Mouse (Mus musculus): ENCODE measurements at regions not wholly inside any gene's neighbourhood (a gene's known extent, or its start where the extent isn't known, plus 50 kb on each side); places are given as distances from the start of the nearest gene placed in this dataset.

DNA sequence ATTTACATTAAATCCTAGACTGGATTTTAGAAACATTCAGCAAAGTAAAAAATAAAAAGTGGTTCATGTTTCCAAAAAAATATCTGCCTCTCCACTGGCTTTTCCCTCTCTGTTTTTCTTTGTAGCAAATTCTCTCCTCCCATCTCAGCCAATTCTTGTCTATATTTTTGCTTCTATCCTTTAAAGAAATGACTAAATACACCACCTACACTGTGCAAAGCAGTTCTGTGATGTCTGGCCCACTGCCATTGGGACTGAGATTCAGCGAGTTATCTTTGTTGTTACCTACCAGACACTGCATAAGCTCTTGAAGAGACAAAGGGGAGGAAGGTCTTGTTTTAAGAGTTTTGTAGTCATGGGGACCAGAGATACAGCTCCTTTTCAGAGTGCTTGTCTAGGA, 835.8 kb upstream of the Klhl29 start:
- in situ Hi-C loops (cut with MboI; ENCODE audit: low sequenced_read_pairs in 2 of 2, unreplicated experiment in 2 of 2), result no loop called here
- DNase-seq (ENCODE audit: low read depth, low spot score), result no peak
- Histone ChIP-seq H3K9ac (ENCODE audit: insufficient read depth, low read depth, low read length, poor library complexity, severe bottlenecking) (no peak overlapping the region), H3K4me1 (ENCODE audit: control insufficient read depth in 2 of 2, insufficient read depth in 2 of 2, low read length in 2 of 2, poor library complexity in 1 of 2) (no peaks in the 10 kb centered on the region), H3K36me3 (ENCODE audit: control insufficient read depth, insufficient read depth, low read length, poor library complexity, severe bottlenecking) (no peaks in the 10 kb centered on the region), H3K27ac (ENCODE audit: insufficient read depth, low read depth, low read length, poor library complexity, severe bottlenecking) (no peak overlapping the region), H3K9me3 (ENCODE audit: control insufficient read depth, insufficient read depth, low read depth, low read length) (no peaks in the 10 kb centered on the region), H3K4me3 (ENCODE audit: insufficient read depth in 1 of 2, low read depth in 1 of 2, low read length in 2 of 2, poor library complexity in 1 of 2, severe bottlenecking in 1 of 2) (no peak overlapping the region)
- TF ChIP-seq ZC3H11A (IDR thresholded peaks at IDR 0.05; ENCODE audit: borderline replicate concordance, low read depth, low read length) (no peak), HCFC1 (IDR thresholded peaks at IDR 0.05; ENCODE audit: borderline replicate concordance, insufficient read depth, low read length) (no peak), MAFK (IDR thresholded peaks at IDR 0.05; ENCODE audit: insufficient read depth, low read depth, low read length) (no peak), CHD2 (IDR thresholded peaks at IDR 0.05; ENCODE audit: low read depth, low read length) (no peak), ZNF384 (IDR thresholded peaks at IDR 0.05; ENCODE audit: low read depth, low read length) (no peak)

DNA sequence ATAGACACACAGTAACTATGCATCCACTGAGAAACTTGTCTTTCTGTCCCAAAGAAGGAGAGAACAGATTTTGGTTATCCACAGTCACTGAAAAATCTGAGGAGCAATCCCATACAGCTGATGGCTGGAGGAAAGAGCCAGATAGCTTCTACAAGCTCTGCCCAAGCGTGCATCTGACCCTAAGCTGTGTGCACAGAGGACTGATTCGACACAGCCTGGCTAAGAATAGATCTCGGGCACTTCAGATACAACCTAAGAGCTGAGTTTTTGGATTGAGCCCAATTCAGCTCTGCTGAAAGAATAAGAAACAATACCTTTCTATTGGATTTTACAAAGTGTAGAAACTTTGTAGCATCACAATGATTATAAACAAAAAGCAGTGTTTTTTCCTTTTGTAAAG, 813.8 kb upstream of the Klhl29 start:
- no peaks in the 10 kb centered on the region for H3K36me3 ChIP-seq (ENCODE audit: control insufficient read depth, insufficient read depth, low read length, poor library complexity, severe bottlenecking)
- no peaks in the 10 kb centered on the region for H3K4me1 ChIP-seq (ENCODE audit: control insufficient read depth in 2 of 2, insufficient read depth in 2 of 2, low read length in 2 of 2, poor library complexity in 1 of 2)
- in situ Hi-C loops (cut with MboI; ENCODE audit: low sequenced_read_pairs in 2 of 2, unreplicated experiment in 2 of 2), result no loop called here
- H3K9me3 ChIP-seq (ENCODE audit: control insufficient read depth, insufficient read depth, low read depth, low read length), result no peaks in the 10 kb centered on the region
- DNase-seq (ENCODE audit: low read depth, low spot score), result no peak
- H3K9ac ChIP-seq (ENCODE audit: insufficient read depth, low read depth, low read length, poor library complexity, severe bottlenecking), result no peak overlapping the region
- TF ChIP-seq HCFC1 (IDR thresholded peaks at IDR 0.05; ENCODE audit: borderline replicate concordance, insufficient read depth, low read length), result no peak
- H3K27ac ChIP-seq (ENCODE audit: insufficient read depth, low read depth, low read length, poor library complexity, severe bottlenecking), result no peak overlapping the region
- H3K4me3 ChIP-seq (ENCODE audit: insufficient read depth in 1 of 2, low read depth in 1 of 2, low read length in 2 of 2, poor library complexity in 1 of 2, severe bottlenecking in 1 of 2), result no peak overlapping the region

GRCm38 (mm10) chr12:6168795-6169194, 793.3 kb upstream of the Klhl29 start:
- H3K4me3 ChIP-seq (ENCODE audit: insufficient read depth in 1 of 2, low read depth in 1 of 2, low read length in 2 of 2, poor library complexity in 1 of 2, severe bottlenecking in 1 of 2), result no peak overlapping the region
- DNase-seq (ENCODE audit: low read depth, low spot score), result no peak
- H3K27ac ChIP-seq (ENCODE audit: insufficient read depth, low read depth, low read length, poor library complexity, severe bottlenecking), result no peak overlapping the region
- no peak for TF ChIP-seq CHD2 (IDR thresholded peaks at IDR 0.05; ENCODE audit: low read depth, low read length)
- no peak for TF ChIP-seq MAFK (IDR thresholded peaks at IDR 0.05; ENCODE audit: insufficient read depth, low read depth, low read length)
- no peak for TF ChIP-seq ZC3H11A (IDR thresholded peaks at IDR 0.05; ENCODE audit: borderline replicate concordance, low read depth, low read length)
- TF ChIP-seq HCFC1 (IDR thresholded peaks at IDR 0.05; ENCODE audit: borderline replicate concordance, insufficient read depth, low read length), result no peak
- no peak for TF ChIP-seq ZNF384 (IDR thresholded peaks at IDR 0.05; ENCODE audit: low read depth, low read length)
- no peaks in the 10 kb centered on the region for H3K9me3 ChIP-seq (ENCODE audit: control insufficient read depth, insufficient read depth, low read depth, low read length)
- no peak overlapping the region for H3K9ac ChIP-seq (ENCODE audit: insufficient read depth, low read depth, low read length, poor library complexity, severe bottlenecking)
- H3K36me3 ChIP-seq (ENCODE audit: control insufficient read depth, insufficient read depth, low read length, poor library complexity, severe bottlenecking), result no peaks in the 10 kb centered on the region
- H3K4me1 ChIP-seq (ENCODE audit: control insufficient read depth in 2 of 2, insufficient read depth in 2 of 2, low read length in 2 of 2, poor library complexity in 1 of 2), result no peaks in the 10 kb centered on the region
- in situ Hi-C loops (cut with MboI; ENCODE audit: low sequenced_read_pairs in 2 of 2, unreplicated experiment in 2 of 2), result no loop called here

DNA sequence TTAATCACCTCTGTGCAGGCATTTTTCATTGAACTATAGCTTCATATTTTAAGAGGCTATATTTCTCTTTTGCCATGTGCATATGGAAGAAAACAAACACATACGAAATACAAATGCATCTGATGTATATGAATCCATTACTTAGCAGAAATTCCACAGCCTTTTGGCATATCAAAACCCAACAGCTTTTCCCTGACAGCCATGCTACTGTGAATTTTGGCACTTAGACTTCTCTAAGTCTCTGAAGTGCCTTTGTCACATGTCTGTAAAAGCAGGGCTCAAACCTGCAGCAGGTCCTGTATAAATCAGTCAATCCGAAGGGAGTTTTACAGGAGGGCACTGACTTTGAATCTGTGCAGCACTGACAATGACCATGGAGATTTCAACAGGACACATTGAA, 778.8 kb upstream of the Klhl29 start:
- Histone ChIP-seq H3K4me3 (ENCODE audit: insufficient read depth in 1 of 2, low read depth in 1 of 2, low read length in 2 of 2, poor library complexity in 1 of 2, severe bottlenecking in 1 of 2) (no peak overlapping the region), H3K9ac (ENCODE audit: insufficient read depth, low read depth, low read length, poor library complexity, severe bottlenecking) (no peak overlapping the region), H3K9me3 (ENCODE audit: control insufficient read depth, insufficient read depth, low read depth, low read length) (no peaks in the 10 kb centered on the region), H3K27ac (ENCODE audit: insufficient read depth, low read depth, low read length, poor library complexity, severe bottlenecking) (no peak overlapping the region), H3K36me3 (ENCODE audit: control insufficient read depth, insufficient read depth, low read length, poor library complexity, severe bottlenecking) (no peaks in the 10 kb centered on the region), H3K4me1 (ENCODE audit: control insufficient read depth in 2 of 2, insufficient read depth in 2 of 2, low read length in 2 of 2, poor library complexity in 1 of 2) (no peaks in the 10 kb centered on the region)
- DNase-seq (ENCODE audit: low read depth, low spot score), result no peak
- TF ChIP-seq HCFC1 (IDR thresholded peaks at IDR 0.05; ENCODE audit: borderline replicate concordance, insufficient read depth, low read length) (no peak), MAFK (IDR thresholded peaks at IDR 0.05; ENCODE audit: insufficient read depth, low read depth, low read length) (no peak), ZC3H11A (IDR thresholded peaks at IDR 0.05; ENCODE audit: borderline replicate concordance, low read depth, low read length) (no peak), ZNF384 (IDR thresholded peaks at IDR 0.05; ENCODE audit: low read depth, low read length) (no peak), CHD2 (IDR thresholded peaks at IDR 0.05; ENCODE audit: low read depth, low read length) (no peak)
- in situ Hi-C loops (cut with MboI; ENCODE audit: low sequenced_read_pairs in 2 of 2, unreplicated experiment in 2 of 2), result no loop called here

- no peak for DNase-seq (ENCODE audit: low read depth, low spot score)
Observed at GRCm38 (mm10) chr12:6151476-6151875, 776.0 kb upstream of the Klhl29 start.

More at GRCm38 (mm10) chr12:6151476-6151875, 776.0 kb upstream of the Klhl29 start:
- H3K9ac ChIP-seq (ENCODE audit: insufficient read depth, low read depth, low read length, poor library complexity, severe bottlenecking), result no peak overlapping the region
- no peak overlapping the region for H3K4me3 ChIP-seq (ENCODE audit: insufficient read depth in 1 of 2, low read depth in 1 of 2, low read length in 2 of 2, poor library complexity in 1 of 2, severe bottlenecking in 1 of 2)
- in situ Hi-C loops (cut with MboI; ENCODE audit: low sequenced_read_pairs in 2 of 2, unreplicated experiment in 2 of 2), result no loop called here
- H3K27ac ChIP-seq (ENCODE audit: insufficient read depth, low read depth, low read length, poor library complexity, severe bottlenecking), result no peak overlapping the region
- H3K36me3 ChIP-seq (ENCODE audit: control insufficient read depth, insufficient read depth, low read length, poor library complexity, severe bottlenecking), result no peaks in the 10 kb centered on the region
- no peaks in the 10 kb centered on the region for H3K9me3 ChIP-seq (ENCODE audit: control insufficient read depth, insufficient read depth, low read depth, low read length)
- TF ChIP-seq MAFK (IDR thresholded peaks at IDR 0.05; ENCODE audit: insufficient read depth, low read depth, low read length) (no peak), CHD2 (IDR thresholded peaks at IDR 0.05; ENCODE audit: low read depth, low read length) (no peak), ZNF384 (IDR thresholded peaks at IDR 0.05; ENCODE audit: low read depth, low read length) (no peak), ZC3H11A (IDR thresholded peaks at IDR 0.05; ENCODE audit: borderline replicate concordance, low read depth, low read length) (no peak), HCFC1 (IDR thresholded peaks at IDR 0.05; ENCODE audit: borderline replicate concordance, insufficient read depth, low read length) (no peak)
- no peaks in the 10 kb centered on the region for H3K4me1 ChIP-seq (ENCODE audit: control insufficient read depth in 2 of 2, insufficient read depth in 2 of 2, low read length in 2 of 2, poor library complexity in 1 of 2)
